Mouse (Mus musculus) kidney, postnatal 14 days (tissue): ENCODE measurements around the gene Sult2a4.
"Not testable (repeated sequence)": the region's sequence is repeated elsewhere in the genome, so short reads cannot be mapped to it uniquely, and the experiment has no call there.

Experiments used
- DNase-seq: peaks from one replicate; pipeline ENCODE4 v3.0.0; 2022; ENCODE audit warnings: mixed read lengths

The Sult2a4 gene

GRCm38 (mm10) chr7:13989507-13989906 lies at the start of gene Sult2a4:
Gene Sult2a4, minus strand, starts transcription at chr7:13989607.
- not testable (repeated sequence) for DNase-seq

DNA sequence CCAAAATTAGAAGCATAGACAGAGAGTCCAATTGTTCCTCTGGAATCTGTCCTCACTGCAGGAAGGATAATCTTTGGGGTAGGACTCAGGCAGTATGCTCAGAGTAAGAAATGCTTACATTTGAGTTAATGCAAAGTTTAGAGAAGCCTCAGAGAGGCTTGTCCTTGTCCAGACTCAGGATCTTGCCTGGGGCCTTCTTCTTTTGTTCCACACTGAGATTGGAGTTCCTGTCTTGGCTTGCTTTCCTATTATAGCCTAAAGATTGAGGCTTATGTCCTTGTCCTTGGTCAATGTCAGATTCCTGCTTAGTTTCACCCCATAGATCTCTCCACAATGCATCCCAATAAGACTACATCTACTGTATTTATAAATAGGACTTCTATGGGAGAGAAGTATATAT lies 41.4 kb upstream of the Sult2a4 start:
- not testable (repeated sequence) for DNase-seq

DNA sequence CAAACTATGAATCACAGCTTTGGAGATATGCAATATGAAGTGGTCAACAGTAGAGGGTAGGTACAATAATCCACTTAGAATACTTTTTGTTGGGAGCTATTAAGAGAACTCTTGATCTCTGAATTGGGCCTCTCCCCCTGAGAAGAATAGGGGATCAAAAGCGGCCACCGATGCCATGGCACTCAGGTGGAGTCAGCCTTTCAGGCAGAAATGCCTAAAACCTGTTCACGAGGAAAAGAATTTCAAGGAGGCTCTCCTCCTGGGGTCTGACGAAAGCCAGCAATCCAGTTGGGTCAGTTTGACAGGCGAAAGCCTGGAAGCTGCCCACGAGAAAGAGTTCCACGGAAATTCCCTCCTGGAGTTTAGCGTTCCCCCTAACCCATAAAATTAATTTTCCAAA lies 23.7 kb upstream of the Sult2a4 start:
- DNase-seq: no peak

DNA sequence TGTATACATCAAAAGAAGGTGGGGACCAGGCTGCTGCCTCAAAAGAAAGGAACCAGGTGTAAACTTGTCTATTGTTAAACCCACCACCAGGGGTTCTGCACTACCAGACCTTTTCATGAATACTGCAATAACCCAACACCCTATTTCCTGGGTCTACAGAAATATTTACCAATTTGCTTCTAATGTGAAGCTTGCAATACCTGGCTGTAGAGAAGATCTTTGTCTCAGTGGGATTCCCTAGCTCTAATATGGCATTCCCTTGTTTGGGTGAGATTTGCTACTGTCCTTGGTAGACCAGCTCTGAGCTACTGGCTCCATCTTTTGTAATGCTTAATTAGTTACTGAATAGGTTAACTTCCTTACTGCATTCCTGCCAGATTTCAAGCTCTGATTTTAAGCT lies 21.3 kb upstream of the Sult2a4 start:
- not testable (repeated sequence) for DNase-seq
